Mouse (Mus musculus): ENCODE measurements around the gene Wdr31.
"Not testable (repeated sequence)": the region's sequence is repeated elsewhere in the genome, so short reads cannot be mapped to it uniquely, and the experiment has no call there.

Gene Wdr31

DNA sequence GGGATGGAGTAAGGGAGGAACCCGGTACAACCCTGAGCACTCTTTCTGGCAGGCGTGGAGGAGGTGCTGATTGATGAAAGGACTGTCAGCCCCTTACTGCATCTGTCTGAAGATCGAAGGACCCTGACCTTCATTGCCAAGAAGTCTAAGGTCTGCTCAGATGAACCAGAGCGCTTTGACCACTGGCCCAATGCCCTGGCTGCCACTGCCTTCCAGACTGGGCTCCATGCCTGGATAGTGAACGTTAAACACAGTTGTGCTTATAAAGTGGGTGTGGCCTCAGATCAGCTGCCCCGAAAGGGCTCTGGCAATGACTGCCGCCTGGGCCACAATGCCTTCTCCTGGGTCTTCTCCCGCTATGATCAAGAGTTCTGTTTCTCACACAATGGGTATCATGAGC, 25.2 kb upstream of the Wdr31 start:
- peak in 1 of 2 experiments; percentile 64 for DNase-seq (ENCODE audit: low spot score in 2 of 2)

DNA sequence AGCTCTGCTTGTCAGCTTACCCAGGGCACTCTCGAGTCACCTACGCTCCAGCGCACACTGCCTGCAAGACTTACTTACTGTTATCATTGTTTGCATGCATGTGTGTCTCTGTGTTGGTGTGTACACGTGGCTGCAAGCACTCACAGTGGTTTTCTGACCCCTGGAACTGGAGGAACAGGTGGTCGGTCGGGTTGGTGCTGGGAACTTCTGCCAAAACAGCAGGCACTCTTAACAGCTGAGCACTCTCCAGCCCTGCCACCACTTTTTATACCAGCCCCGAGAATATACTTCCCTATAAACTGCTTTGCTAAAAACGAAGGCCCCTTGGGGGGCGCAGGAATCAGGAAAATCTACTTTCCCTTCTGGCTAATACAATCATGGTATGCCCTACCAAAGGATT, 23.5 kb upstream of the Wdr31 start:
- no peak for DNase-seq (ENCODE audit: low spot score in 2 of 2)

DNA sequence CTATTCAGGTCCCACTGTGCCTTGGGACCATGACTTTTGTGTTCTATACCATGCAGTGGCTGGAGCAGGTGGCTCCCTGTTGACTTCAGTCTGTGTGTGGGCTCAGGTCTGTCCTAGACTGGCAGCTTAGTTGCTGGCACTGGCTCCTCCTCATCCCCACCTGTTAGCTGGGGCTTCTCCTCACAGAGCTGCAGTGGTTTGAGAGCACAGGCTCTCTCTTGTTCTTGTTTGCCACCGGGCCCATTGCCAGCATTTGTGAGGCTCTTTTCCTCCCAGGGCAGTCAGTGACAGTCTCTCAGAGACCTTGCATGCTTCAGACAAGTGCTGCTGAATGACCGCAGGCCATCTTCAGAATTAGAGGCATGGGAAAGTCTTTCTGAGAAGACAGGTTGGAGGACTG, 22.0 kb upstream of the Wdr31 start:
- no peak for DNase-seq (ENCODE audit: low spot score in 2 of 2)

DNA sequence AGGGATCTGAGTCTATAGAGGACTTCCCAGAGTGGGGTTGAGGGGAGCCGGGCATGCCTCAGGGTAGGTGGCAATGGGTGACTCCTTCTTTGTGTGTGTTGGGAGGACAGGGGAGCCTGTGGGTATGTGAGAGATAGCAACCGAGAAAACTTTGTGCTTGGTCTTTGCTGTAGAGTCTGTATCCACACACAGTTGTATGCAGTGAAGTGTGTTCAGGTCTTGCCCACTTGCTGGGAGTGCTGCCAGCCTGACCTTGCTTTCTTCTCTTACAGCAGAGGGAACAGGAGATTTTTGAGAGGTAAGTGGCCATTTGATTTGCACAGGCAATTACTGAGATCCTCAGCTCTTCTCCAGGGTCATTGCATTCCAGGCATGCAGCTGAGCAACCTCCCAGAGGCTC, 17.2 kb upstream of the Wdr31 start:
- DNase-seq (ENCODE audit: low spot score in 2 of 2): no peak

DNA sequence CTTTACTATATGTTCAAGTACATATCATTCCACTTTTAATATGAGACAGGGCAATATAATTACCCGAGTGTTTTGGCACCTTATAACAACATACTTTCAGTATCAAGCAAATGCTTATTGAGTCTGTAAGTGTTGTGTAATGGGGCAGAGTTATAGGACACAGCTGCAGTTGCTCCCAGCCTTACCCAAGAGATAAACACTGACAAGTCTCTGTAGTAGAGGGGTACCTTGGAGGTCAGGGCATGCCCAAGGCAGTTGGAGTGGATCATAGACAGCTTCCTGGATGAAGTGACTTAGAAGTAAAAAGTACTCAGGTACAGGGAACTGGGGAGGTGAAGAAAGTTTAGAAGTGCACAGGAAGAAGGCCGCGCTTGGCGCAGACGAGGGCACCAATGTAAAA, 16.5 kb upstream of the Wdr31 start:
- no peak for DNase-seq (ENCODE audit: low spot score in 2 of 2)

DNA sequence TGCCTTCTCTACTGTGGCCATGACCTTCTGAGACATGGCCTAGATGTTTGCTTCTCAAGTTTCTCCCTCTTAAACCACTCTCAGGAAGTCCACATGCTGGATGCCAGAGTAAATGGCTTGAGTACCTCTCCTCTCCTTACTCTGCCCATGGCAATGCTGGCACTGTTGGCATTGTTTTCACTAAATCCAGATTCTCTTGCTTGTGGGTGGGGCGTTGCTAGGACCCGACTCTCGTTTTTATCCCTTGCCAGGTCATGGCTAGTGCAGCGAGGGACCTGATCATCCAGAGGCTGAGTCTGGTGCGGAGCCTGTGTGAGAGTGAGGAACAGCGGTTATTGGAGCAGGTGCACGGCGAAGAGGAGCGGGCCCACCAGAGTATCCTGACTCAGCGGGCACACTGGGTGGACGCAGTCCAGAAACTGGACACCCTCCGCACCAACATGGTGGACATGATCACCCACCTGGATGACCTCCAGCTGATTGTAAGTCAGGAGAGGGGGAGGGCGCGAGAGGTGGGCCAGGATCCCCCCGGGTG, 15.5 kb upstream of the Wdr31 start:
- DNase-seq (ENCODE audit: low spot score in 2 of 2): no peak

DNA sequence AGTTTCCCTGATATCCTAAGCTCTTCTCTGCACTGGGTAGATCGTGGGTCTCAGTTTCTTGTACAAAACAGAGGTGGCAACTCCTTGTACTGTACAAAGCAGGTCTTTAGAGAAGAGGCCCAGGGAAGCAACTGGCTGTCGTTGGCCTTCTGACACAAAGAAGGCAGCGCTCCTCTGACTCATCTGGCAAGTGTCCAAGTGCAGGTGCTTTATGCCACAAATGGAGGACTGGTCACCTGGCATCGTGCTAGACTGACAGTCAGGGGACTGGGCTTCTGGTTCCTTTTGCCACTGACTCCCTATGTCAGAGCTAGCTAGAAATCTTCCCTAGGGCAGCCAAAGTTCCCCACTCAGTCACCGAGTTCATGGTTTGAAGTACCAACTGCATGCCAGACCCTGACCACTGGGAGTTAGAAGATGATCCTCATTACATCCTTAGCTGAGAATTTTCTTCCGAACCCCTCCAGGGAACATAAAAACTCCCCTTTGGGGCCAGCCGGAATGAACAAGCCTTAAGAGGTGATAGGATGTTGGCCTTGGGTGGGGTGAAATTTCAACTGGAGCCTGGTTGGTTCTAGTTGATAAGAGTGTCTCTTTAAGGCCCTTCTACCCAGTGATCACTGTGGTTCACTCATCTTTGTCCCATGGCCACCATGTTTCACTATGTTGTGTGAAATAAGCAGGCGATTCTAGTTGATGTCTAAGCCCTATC, 14.9 kb upstream of the Wdr31 start:
- DNase-seq (ENCODE audit: low spot score in 2 of 2): no peak

DNA sequence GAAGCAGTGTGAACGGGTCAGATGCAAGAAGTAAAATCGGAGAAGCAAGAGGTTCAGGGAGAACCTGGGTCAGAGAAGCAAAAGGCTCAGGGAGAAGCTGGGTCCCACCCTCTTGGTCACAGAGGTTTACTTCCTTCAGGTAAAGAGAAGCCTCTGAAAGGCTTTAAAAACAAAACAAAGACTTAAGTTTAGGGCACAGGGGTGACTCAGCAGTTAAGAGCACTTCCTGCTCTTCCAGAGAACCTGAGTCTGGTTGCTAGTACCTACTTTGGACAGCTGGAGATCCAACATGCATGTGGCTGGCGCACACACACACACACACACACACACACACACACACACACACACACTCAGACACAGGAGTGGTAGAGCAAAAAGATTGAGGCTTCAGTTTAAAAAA, 14.2 kb upstream of the Wdr31 start:
- DNase-seq (ENCODE audit: low spot score in 2 of 2): no peak

DNA sequence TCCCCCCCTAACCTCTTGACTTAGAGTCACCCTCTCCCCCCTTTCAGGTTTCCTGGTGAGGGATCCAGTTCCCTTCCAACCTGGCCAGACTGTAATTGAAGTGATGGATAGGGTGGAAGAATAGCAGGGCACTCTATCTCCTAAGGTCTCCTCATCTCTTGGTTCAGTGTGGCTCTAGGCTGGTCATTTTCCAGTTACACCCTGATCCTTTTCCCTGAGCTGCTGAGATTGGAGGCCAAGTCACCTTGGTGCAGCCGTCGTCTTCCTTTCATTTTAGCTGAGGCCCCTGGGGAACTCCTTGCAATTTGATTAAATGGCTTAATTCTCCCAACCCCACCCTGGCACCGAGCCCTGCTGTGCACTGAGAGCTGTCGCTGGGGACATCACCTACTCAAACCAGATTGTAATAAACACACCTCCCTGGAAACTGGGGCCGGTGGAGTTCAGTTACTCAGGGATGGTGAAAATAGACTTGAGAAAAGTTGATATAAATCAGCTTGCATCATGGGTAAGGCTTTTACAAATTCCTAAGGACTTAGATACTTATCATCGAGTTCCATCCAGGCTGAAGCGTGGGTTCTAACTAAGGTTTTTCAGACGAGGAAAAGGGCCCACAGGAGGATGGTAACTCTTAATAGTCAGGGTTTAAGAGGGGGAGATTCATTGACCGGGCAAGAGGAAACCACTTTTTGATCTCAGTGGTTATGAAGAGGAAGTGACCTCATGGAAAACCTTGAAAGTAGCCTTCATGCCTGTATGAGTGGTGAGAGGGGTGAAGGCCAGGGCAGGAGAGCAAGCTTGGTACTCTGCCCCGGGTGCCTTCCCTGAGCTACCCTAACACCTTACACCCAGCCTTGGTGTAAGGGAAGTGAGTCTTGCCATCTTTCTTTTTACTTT, 10.3 kb upstream of the Wdr31 start:
- DNase-seq (ENCODE audit: low spot score in 2 of 2): no peak

DNA sequence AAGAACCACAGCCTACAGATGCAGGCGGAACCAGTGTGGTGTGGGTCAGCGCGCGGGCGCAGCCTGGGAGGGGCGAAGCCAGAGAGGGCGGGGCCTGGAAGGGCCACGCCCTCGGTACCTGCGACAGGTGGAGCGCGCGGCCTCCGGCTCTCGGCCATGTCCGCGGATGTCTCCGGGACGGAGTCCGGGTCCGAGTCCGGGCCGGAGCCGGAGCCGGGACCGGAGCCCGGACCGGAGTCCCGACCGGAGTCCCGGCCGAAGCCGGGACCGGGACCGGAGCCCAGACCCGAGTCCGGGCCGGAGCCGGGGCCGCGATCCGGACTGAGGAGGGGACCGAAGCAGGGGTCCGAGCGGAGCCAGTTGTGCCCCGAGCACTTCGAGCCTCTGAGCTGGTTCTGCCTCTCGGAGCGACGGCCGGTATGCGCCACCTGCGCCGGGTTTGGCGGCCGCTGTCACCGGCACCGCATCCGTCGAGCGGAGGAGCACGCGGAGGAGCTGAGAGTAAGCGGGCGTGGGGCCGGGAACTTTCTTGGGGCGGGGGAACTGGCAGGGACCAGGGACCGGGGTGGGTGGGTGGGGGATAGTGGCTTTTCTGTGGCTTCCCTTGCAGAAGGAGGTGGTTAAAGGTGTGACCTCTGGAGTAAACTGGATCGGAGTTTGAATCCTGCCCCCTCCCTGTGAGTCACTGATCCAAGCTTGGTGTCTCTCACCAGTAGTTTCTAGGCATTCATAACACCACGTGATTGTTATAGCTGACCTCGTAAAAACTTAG, 9.4 kb upstream of the Wdr31 start, which contains the start of gene Bspry:
Gene Bspry (plus strand): TSS at position 117 of the 772 bp plus-strand sequence.
- DNase-seq (ENCODE audit: low spot score in 2 of 2): no peak

DNA sequence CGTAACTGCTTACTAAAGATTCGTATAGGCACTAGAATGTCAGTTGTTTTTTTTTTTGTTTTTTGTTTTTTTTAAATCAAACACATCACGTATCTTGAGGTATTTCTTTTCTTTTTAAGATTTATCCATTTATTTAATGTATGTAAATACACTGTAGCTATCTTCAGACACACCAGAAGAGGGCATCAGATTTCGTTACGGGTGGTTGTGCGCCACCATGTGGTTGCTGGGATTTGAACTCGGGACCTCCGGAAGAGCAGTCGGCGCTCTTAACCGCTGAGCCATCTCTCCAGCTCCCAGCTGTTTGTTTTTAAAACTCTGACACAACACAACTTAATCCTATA, 8.9 kb upstream of the Wdr31 start:
- DNase-seq (ENCODE audit: low spot score in 2 of 2): not testable (repeated sequence)

DNA sequence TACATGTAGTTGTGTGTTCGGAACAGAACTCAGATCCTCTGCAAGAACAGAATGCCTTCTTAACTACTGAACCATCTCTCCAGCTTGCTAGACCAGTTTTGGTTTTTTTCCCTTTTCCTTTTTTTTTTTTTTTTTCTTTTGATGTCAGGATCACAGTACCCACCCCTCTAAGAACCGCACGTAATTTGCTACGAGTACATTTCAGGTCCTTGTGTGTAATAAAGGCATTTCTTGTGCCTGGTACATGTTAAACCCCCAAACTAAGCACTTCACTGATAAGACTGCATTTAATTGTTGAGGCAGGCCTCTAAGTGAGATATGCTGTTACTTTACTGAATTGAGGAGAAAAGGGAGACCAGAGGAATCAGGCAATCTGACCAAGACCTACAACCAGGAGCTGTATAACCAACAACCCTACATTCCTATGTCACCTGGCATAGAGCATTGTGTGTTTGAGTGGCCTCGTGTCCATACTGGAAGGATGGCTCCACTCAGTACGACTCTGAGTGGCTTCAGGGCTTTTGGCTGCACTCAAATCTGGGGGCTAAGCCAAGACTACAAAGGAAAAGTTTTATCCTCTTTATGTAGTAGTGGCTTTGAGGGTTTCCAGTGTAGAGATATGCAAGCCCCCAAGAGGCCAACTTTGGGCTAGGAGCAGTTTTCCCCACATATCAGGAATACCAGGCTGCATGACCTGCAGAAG, 7.0 kb upstream of the Wdr31 start:
- no peak for DNase-seq (ENCODE audit: low spot score in 2 of 2)

DNA sequence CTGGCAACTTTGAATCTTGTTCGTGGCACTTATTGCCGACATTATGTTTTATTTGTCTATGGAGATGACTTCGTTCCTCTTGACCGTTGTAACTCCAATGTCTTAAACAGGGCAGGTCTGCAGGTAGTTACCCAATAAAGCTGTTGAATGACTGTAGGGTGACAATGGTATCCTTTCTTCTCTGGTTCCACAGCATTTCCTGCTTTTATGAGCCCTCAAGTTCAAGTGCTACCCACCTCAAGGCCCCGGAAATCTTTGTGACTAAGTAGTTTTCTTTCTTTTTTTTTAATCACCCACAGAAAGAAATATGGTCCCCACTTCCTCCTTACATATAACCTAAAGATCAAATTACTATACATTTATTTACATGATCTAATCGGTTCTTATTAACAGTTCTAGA, 5.1 kb upstream of the Wdr31 start:
- no peak for DNase-seq (ENCODE audit: low spot score in 2 of 2)

DNA sequence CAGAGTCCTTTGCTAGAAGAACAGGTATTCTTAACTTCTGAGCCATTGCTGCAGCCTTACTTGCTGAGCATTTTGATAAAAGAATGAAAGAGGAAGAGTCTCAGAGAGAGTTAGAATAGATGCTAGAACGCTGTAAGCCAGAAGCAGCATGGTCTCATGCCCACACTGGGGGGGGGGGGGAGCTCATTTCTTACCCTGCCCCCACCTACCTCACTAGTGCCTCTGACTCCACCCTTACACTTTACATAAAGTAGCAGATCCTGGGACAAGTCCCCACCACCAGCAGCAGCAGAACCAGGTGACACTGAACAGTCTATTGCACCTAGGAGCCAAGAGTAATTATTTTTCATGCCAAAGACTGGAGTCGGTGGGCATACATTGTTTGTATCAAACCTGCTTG, 4.4 kb upstream of the Wdr31 start:
- no peak for DNase-seq (ENCODE audit: low spot score in 2 of 2)

DNA sequence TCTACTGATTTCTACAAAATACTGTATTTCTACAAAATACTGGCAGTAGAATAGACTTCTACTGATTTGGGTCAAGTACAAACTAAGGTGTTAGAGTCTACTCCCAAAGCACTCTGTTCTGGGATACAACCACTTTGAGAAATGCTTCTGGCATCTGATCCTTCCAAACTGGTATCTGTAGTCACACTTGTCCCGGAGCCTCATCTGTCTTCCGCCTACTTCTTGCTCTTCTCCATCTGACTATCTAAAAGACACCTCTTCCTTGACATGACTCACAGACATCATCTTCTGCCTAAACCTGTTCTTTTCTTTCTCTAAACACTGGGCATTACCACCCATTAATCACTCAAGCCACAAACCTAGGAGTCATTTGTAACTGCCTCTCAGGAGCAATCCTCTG, 1.4 kb upstream of the Wdr31 start:
- DNase-seq (ENCODE audit: low spot score in 2 of 2): no peak

DNA sequence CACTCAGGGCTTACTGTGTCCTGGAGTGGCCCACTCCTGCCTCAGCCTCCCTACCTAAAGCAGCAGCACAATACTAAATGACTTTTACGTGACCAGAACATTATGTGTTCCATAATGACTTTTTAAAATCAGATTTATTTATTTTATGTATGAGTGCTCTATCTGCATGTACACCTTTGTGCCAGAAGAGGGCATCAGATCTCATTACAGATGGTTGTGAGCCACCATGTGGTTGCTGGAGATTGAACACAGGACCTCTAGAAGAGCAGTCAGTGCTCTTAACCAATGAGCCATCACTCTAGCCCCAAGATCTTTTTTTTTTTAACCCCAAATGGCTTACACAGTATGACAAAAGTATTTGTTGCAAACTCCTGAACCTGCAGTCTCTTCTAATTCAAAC, 2.5 kb downstream of the Wdr31 start:
- no peak for DNase-seq (ENCODE audit: low spot score in 2 of 2)

DNA sequence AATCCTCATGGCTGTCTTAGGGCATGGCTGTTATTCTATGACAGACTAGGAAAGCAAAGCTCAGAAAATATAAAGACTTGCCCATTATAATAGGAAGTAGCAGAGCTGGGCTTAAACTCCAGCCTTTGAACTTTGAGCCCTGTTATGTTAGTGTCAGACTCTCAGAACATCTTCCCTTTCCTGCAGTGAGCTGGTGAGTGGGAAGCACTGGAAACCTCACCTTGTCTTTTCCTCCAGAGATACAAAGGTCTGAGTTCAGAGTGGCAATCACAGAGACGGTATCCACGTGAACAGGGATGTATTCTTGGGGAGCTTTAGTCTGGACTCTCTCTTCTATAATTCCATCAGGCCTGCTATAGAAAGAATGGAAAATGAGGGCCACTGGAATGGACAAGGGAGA, 7.6 kb downstream of the Wdr31 start:
- DNase-seq (ENCODE audit: low spot score in 2 of 2): no peak

DNA sequence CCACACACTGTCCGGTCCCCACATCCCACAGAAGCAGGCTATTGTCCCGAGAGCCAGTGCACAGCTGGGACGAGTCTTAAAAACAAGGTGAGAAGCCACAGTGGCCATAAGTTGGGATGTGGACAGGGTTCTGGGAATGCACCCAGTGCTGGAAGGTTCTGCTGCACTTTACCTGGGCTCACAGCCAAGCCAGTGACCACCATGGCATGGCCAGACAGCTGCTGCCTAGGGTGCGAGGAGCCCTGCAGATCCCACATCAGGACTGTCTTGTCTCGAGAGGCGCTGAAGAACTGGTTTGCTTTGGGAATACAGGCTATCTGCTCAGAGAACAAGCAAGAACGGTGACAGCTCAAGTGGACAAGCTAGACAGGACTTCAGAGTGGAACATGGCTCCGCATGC, 10.3 kb downstream of the Wdr31 start:
- no peak for DNase-seq (ENCODE audit: low spot score in 2 of 2)

DNA sequence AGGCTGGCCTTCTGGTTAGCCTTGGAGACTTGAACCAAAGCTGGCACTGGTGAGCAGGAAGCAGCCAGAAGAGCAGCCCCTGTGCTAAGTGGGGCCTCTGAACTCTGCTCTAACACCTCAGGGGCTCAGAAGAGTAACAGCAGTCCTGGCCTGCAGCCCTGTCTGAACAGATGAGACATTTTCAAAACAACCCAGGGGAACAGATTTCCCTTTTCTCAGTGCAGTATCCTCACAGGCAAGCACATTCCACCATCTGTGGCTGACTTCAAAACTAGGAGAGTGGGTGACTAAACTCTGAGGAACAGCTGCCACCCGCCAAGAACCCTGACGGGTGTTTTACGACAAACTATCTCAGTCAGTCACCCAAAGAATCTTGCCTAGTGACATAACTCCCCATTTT, 11.6 kb downstream of the Wdr31 start:
- no peak for DNase-seq (ENCODE audit: low spot score in 2 of 2)

DNA sequence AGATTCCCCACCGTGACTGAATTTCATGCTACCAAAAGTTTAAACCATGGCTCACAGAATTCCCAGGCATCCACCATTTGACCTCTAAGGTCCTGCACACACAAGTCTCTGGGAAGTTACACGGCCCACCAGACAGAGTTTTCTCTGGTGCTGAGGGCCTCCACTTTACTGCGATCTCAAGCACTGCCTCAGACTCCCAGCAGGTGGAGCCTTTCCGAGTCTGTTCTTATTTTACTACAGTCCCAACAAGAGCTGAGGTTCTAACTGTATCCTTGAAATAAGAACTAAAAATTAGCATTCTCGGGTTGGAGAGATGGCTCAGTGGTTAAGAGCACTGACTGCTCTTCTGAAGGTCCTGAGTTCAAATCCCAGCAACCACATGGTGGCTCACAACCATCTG, 15.7 kb downstream of the Wdr31 start:
- DNase-seq (ENCODE audit: low spot score in 2 of 2): peak in 1 of 2 experiments; percentile 16

DNA sequence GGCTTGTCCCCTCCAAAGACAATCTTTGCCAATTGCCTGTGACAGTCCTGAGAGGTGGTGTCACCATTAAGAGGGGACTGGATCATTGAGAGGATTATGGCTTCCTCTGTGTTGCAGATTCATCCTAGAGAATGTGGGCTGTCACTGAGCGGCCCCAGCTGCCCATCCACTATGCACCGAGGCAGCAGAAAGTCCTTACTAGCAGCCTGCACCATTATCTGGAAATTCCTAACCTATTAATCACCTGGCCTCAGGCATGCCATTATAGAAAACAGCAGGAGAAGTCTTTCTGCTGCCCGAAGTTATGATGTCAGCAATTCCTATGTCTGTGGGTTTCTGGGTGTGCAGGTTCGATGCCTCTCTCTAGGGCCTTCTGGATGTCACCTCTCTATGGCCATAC, 29.7 kb downstream of the Wdr31 start:
- no peak for DNase-seq (ENCODE audit: low spot score in 2 of 2)

DNA sequence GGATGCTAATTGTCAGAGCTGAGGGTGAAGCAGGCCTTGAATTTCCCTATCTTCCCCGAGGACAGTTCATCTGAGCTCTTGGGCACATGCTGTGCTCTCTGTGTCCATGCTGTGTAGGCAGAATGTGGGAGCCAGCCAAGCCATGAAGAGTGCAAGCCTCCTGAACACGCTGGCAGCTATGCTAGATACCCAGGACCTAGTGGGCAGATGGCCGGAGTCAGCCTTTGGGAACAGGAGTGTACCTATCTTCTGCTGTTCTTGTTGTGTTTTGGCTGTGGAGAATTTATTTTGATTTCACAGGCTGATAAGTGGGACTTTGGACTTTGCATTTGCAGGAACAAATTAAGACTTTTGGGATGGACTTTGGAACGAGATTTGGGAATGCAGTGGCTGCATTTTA, 30.2 kb downstream of the Wdr31 start:
- DNase-seq (ENCODE audit: low spot score in 2 of 2): no peak

Data from heart, adult 9 months (tissue).